Mouse (Mus musculus): ENCODE data around the gene Epm2aip1. TPM values are rescaled to one million over a fixed set of nuclear protein-coding genes. Genes with fewer than 3 reads are reported as not detected.

Epm2aip1 gene
- total RNA-seq (2021), result 10 to 100 TPM; 18.8 to 19.2 TPM
- long read RNA-seq, experiment 1, full-length matches to known transcripts, result 1 of 1 reads
- long read RNA-seq, experiment 1, partial matches to known transcripts, result 0 of 1 reads
- long read RNA-seq, experiment 1, other reads (novel, unspliced or antisense), result 0 of 1 reads
- long read RNA-seq, experiment 2, full-length matches to known transcripts, result 6 of 6 reads
- long read RNA-seq, experiment 2, partial matches to known transcripts, result 0 of 6 reads
- long read RNA-seq, experiment 2, other reads (novel, unspliced or antisense), result 0 of 6 reads

GRCm38 (mm10) chr9:111271434-111272160 is at the start of gene Epm2aip1, which contains the start of gene Mlh1:
Gene Epm2aip1, plus strand, starts transcription at chr9:111271929.
Gene Mlh1, minus strand, starts transcription at chr9:111271791.
- peak; percentile 99 for DNase-seq

- DNase-seq, result no peak
Measured at GRCm38 (mm10) chr9:111223406-111223805, 48.3 kb upstream of the Epm2aip1 start.

GRCm38 (mm10) chr9:111228446-111228845 is 43.3 kb upstream of the Epm2aip1 start:
- DNase-seq, result no peak

- DNase-seq, result no peak
Measured at GRCm38 (mm10) chr9:111234701-111235100, 37.0 kb upstream of the Epm2aip1 start.

GRCm38 (mm10) chr9:111237726-111238125 is 34.0 kb upstream of the Epm2aip1 start:
- DNase-seq, result no peak

- no peak for DNase-seq
Measured at GRCm38 (mm10) chr9:111239821-111240220, 31.9 kb upstream of the Epm2aip1 start.

- no peak for DNase-seq
Measured at GRCm38 (mm10) chr9:111243384-111243783, 28.3 kb upstream of the Epm2aip1 start.

GRCm38 (mm10) chr9:111245546-111245945 is 26.2 kb upstream of the Epm2aip1 start:
- no peak for DNase-seq

GRCm38 (mm10) chr9:111247682-111248246 is 24.0 kb upstream of the Epm2aip1 start:
- DNase-seq, result no peak

- no peak for DNase-seq
Measured at GRCm38 (mm10) chr9:111252161-111252869, 19.4 kb upstream of the Epm2aip1 start.

GRCm38 (mm10) chr9:111260360-111260985 is 11.3 kb upstream of the Epm2aip1 start:
- peak; percentile 37 for DNase-seq

GRCm38 (mm10) chr9:111261356-111261755 is 10.4 kb upstream of the Epm2aip1 start:
- DNase-seq, result no peak

- DNase-seq, result no peak
Measured at GRCm38 (mm10) chr9:111267998-111268397, 3.7 kb upstream of the Epm2aip1 start.

- DNase-seq, result no peak
Measured at GRCm38 (mm10) chr9:111270606-111271005, 1.1 kb upstream of the Epm2aip1 start.

- no peak for DNase-seq
Measured at GRCm38 (mm10) chr9:111271056-111271433, 684 bp upstream of the Epm2aip1 start.

- DNase-seq, result no peak
Measured at GRCm38 (mm10) chr9:111272356-111272755, 627 bp downstream of the Epm2aip1 start.

- no peak for DNase-seq
Measured at GRCm38 (mm10) chr9:111272996-111273785, 1.5 kb downstream of the Epm2aip1 start.

- DNase-seq, result no peak
Measured at GRCm38 (mm10) chr9:111273958-111274357, 2.2 kb downstream of the Epm2aip1 start.

GRCm38 (mm10) chr9:111275156-111275555 is 3.4 kb downstream of the Epm2aip1 start:
- no peak for DNase-seq

GRCm38 (mm10) chr9:111285061-111285460 is 13.3 kb downstream of the Epm2aip1 start:
- no peak for DNase-seq

GRCm38 (mm10) chr9:111285676-111286075 is 13.9 kb downstream of the Epm2aip1 start:
- no peak for DNase-seq

All from gastrocnemius, postnatal 25 days (tissue).